Mouse (Mus musculus): Measurements from ENCODE around the gene Manbal. TPM values are rescaled to one million over a fixed set of nuclear protein-coding genes. Genes with fewer than 3 reads are reported as not detected.

The Manbal gene
- polyA plus RNA-seq, 1 experiment from 2014 or later = 71.3 TPM

DNA sequence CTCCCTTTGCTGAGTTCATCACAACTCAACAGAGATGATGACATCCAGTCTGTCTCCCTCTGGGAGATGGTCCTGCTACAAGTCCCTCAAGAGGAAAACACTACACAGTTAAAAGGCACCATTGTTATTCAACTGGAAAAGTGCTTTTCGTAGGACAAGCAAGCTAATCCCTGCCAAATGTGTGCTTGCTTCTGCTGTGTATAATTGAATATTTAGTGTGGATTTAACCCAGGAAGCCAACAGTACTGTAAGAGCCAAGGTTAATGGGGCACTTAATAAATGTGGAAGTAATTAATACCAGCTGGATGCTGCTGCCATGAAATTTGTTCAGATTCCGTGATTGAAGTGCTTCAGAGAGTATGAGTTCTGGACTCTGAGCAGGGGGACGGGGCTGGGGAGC, 13.3 kb upstream of the Manbal start:
- Histone ChIP-seq H3K27ac (ENCODE audit: low read length) (no peak overlapping the region), H3K4me3 (ENCODE audit: low read length) (no peak overlapping the region), H3K9ac (ENCODE audit: low read depth, low read length) (no peak overlapping the region), H3K9me3 (ENCODE audit: control insufficient read depth, low read length) (no peaks in the 10 kb centered on the region), H3K4me2 (ENCODE audit: low read depth, low read length) (no peak overlapping the region), H3K36me3 (ENCODE audit: control insufficient read depth, insufficient read depth, low read length) (no peaks in the 10 kb centered on the region), H3K4me1 (ENCODE audit: control insufficient read depth, insufficient read depth, low read length) (peaks cover 5% of the 10 kb centered on the region), H3K27me3 (replicated peaks; ENCODE audit: control insufficient read depth, insufficient read depth, low read length) (no peaks in the 10 kb centered on the region)
- no peak for ATAC-seq
- WGBS = 74% methylated on average over 3 of the region's 3 CpGs

DNA sequence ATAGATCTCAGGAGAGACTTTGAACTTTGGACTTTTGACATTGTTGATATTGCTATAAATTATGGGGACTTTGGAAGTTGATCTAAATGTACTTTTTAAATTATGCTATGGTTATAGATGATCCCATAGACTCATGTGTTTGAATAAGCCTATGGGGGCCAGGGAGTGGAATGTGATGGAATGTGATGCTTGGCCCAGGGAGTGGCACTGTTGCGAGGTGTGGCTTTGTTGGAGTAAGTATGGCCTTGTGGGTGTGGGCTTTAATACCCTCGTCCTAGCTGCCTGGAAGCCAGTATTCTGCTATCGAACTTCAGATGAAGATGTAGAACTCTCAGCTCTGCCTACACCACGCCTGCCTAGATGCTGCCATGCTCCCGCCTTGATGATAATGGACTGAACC, 7.4 kb upstream of the Manbal start:
- Histone ChIP-seq H3K4me1 (ENCODE audit: control insufficient read depth, insufficient read depth, low read length) (0 out of 2 replicates have a peak, but pooled peaks cover 3% of the 10 kb centered on the region), H3K4me2 (ENCODE audit: low read depth, low read length) (no peak overlapping the region), H3K9me3 (ENCODE audit: control insufficient read depth, low read length) (no peaks in the 10 kb centered on the region), H3K4me3 (ENCODE audit: low read length) (no peak overlapping the region), H3K9ac (ENCODE audit: low read depth, low read length) (no peak overlapping the region), H3K27ac (ENCODE audit: low read length) (no peak overlapping the region), H3K27me3 (replicated peaks; ENCODE audit: control insufficient read depth, insufficient read depth, low read length) (no peaks in the 10 kb centered on the region), H3K36me3 (ENCODE audit: control insufficient read depth, insufficient read depth, low read length) (no peaks in the 10 kb centered on the region)
- 0 out of 2 replicates have a peak, but pooled peaks have one; percentile 63 for ATAC-seq
- 73% methylated on average over 5 of the region's 5 CpGs for WGBS

DNA sequence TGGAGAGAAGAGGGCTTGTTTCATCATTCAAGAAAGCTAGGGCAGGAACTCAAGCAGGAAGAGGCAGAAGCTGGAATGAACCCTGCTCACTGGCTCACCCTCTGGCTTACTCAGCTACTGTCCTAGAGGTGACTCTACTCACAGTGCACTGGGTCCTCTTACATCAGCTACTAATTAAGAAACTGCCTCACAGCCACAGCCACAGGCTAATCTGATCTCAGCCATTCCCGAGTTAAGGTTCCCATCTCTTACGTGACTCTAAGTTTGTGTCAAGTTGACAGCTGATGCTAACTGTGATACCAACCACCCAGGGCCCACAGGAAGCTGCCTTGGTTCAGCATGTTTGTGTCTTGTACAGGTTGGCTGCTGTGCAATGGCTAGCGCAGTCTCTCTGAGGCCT, 4.4 kb upstream of the Manbal start:
- no peaks in the 10 kb centered on the region for H3K27me3 ChIP-seq (replicated peaks; ENCODE audit: control insufficient read depth, insufficient read depth, low read length)
- WGBS = 86% methylated on average over 3 of the region's 3 CpGs
- no peak overlapping the region for H3K4me2 ChIP-seq (ENCODE audit: low read depth, low read length)
- no peak for ATAC-seq
- H3K9me3 ChIP-seq (ENCODE audit: control insufficient read depth, low read length) = no peaks in the 10 kb centered on the region
- H3K9ac ChIP-seq (ENCODE audit: low read depth, low read length) = no peak overlapping the region
- no peaks in the 10 kb centered on the region for H3K36me3 ChIP-seq (ENCODE audit: control insufficient read depth, insufficient read depth, low read length)
- peaks cover 9% of the 10 kb centered on the region for H3K4me1 ChIP-seq (ENCODE audit: control insufficient read depth, insufficient read depth, low read length)
- H3K4me3 ChIP-seq (ENCODE audit: low read length) = no peak overlapping the region
- no peak overlapping the region for H3K27ac ChIP-seq (ENCODE audit: low read length)

DNA sequence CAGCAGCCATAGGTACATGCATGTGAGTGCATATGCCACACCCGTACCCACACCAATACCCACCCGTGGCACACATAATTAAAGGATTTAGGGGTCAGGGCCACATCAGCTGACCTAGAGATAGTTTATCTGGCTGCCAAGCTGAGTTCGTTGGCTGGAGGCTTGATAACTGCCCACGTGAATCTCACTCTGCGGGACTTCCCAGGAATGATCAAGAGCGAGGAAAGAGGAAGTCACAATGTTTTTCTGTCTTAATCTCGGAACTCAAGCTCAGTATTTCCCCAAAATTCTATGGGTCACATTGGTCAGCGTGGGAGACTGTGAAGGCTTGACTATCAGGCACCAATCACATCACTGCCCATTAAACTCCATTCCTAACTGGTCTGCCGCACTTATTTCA, 632 bp upstream of the Manbal start:
- H3K4me2 ChIP-seq (ENCODE audit: low read depth, low read length) = peak overlapping the region; percentile 53
- H3K4me1 ChIP-seq (ENCODE audit: control insufficient read depth, insufficient read depth, low read length) = peaks cover 16% of the 10 kb centered on the region
- H3K4me3 ChIP-seq (ENCODE audit: low read length) = peak overlapping the region; percentile 74
- peak overlapping the region; percentile 56 for H3K27ac ChIP-seq (ENCODE audit: low read length)
- H3K9ac ChIP-seq (ENCODE audit: low read depth, low read length) = peak overlapping the region; percentile 92; the same call in 1 of the 2 replicates
- no peaks in the 10 kb centered on the region for H3K36me3 ChIP-seq (ENCODE audit: control insufficient read depth, insufficient read depth, low read length)
- H3K27me3 ChIP-seq (replicated peaks; ENCODE audit: control insufficient read depth, insufficient read depth, low read length) = no peaks in the 10 kb centered on the region
- ATAC-seq = peak; percentile 29
- no peaks in the 10 kb centered on the region for H3K9me3 ChIP-seq (ENCODE audit: control insufficient read depth, low read length)
- WGBS = 65% methylated on average over 9 of the region's 9 CpGs

DNA sequence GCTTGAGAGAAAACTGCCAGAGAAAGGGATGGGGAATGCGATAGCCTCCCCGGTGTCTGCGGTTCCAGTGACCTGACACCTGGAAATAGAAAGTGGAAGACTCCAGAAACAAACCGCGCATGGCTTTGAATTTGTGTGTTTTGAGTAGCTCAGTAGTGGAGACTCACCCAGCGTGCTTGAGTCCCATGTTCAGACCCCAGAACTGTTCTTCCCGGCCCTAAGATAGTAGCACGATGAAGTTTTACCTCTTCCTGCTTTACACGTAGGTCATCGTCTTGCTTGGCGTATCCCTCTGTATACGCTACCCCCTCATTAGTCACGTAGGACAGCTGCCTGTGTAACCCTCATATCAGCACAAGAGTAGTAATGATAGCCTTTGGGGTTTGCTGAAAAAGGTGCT, 597 bp downstream of the Manbal start:
- Histone ChIP-seq H3K27ac (ENCODE audit: low read length) (peak overlapping the region; percentile 97), H3K9me3 (ENCODE audit: control insufficient read depth, low read length) (no peaks in the 10 kb centered on the region), H3K27me3 (replicated peaks; ENCODE audit: control insufficient read depth, insufficient read depth, low read length) (no peaks in the 10 kb centered on the region), H3K4me3 (ENCODE audit: low read length) (peak overlapping the region; percentile 74), H3K4me2 (ENCODE audit: low read depth, low read length) (peak overlapping the region; percentile 53), H3K9ac (ENCODE audit: low read depth, low read length) (peak overlapping the region; percentile 92), H3K36me3 (ENCODE audit: control insufficient read depth, insufficient read depth, low read length) (no peaks in the 10 kb centered on the region), H3K4me1 (ENCODE audit: control insufficient read depth, insufficient read depth, low read length) (peaks cover 20% of the 10 kb centered on the region)
- peak; percentile 27 for ATAC-seq
- WGBS = 3% methylated on average over 13 of the region's 13 CpGs

DNA sequence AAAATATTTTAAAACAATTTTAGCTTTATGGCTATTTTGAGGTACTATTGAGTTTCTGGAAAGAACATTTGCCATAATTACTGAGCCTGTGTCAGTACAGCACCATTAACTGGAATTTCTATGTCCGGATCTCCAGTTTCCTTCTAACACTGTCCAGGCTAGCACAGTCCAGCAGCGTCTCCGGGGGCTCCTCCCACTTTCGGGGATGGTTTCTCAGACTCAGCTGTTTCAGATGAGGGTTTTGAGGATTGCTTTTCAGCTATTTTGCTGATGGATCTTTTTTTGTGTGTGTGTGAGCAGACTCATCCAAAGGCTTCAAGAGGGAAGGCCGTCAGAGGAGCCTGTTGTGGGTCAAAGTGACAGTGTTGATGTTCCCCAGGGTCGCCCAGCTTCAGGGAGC, 4.3 kb downstream of the Manbal start:
- Histone ChIP-seq H3K27me3 (replicated peaks; ENCODE audit: control insufficient read depth, insufficient read depth, low read length) (no peaks in the 10 kb centered on the region), H3K36me3 (ENCODE audit: control insufficient read depth, insufficient read depth, low read length) (no peaks in the 10 kb centered on the region), H3K9me3 (ENCODE audit: control insufficient read depth, low read length) (no peaks in the 10 kb centered on the region), H3K27ac (ENCODE audit: low read length) (peak overlapping the region; percentile 8), H3K4me2 (ENCODE audit: low read depth, low read length) (no peak overlapping the region), H3K4me3 (ENCODE audit: low read length) (no peak overlapping the region), H3K9ac (ENCODE audit: low read depth, low read length) (0 out of 2 replicates have a peak overlapping the region, but pooled peaks have one; percentile 4), H3K4me1 (ENCODE audit: control insufficient read depth, insufficient read depth, low read length) (peaks cover 36% of the 10 kb centered on the region)
- 50% methylated on average over 6 of the region's 6 CpGs for WGBS
- ATAC-seq = no peak

DNA sequence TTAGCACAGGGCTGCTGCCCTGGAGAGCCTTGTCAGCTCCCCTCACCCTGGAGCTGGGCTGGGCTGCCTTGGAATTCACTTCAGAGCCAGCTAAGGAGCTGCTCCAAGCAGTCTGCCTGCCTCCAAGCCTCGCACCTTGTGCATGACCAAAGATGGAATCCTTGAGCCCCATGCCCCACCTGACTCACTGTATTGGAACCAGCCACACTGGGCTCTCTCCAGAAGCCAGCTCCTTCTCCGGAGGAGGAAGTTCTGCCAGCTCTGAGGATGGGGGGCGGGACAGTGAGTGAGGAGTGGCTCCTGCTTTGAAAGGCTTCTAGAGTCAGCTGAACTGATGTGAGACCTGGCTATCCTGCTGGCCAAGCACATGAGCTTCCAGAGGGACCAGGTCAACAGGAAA, 6.3 kb downstream of the Manbal start:
- no peaks in the 10 kb centered on the region for H3K27me3 ChIP-seq (replicated peaks; ENCODE audit: control insufficient read depth, insufficient read depth, low read length)
- peak; percentile 40 for ATAC-seq
- peak overlapping the region; percentile 67 for H3K27ac ChIP-seq (ENCODE audit: low read length)
- H3K9me3 ChIP-seq (ENCODE audit: control insufficient read depth, low read length) = no peaks in the 10 kb centered on the region
- WGBS = 67% methylated on average over 3 of the region's 3 CpGs
- no peaks in the 10 kb centered on the region for H3K36me3 ChIP-seq (ENCODE audit: control insufficient read depth, insufficient read depth, low read length)
- no peak overlapping the region for H3K4me2 ChIP-seq (ENCODE audit: low read depth, low read length)
- H3K4me1 ChIP-seq (ENCODE audit: control insufficient read depth, insufficient read depth, low read length) = peaks cover 39% of the 10 kb centered on the region
- H3K4me3 ChIP-seq (ENCODE audit: low read length) = no peak overlapping the region
- H3K9ac ChIP-seq (ENCODE audit: low read depth, low read length) = no peak overlapping the region

DNA sequence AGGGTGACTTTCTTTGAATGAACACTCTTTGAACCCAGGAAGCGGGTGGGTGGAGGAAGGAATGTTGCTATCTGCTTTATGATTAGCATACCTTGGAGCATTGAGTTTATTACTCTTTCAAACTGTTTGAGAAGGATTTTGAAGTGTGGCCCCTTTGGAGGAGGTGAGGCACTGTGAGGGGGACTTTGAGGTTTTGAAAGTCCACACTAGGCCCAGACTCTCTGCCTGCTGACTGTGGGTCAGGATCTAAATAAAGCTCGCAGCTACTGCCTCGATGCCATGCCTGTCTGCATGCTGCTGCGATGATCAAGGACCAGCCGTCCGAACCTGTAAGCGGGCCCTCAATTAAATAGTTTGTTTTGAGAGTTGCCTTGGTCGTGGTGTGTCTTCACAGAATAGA, 7.7 kb downstream of the Manbal start:
- Histone ChIP-seq H3K4me2 (ENCODE audit: low read depth, low read length) (peak overlapping the region; percentile 10; the same call in 1 of the 2 replicates), H3K36me3 (ENCODE audit: control insufficient read depth, insufficient read depth, low read length) (peaks cover 3% of the 10 kb centered on the region; the same call in 1 of the 2 replicates), H3K9me3 (ENCODE audit: control insufficient read depth, low read length) (no peaks in the 10 kb centered on the region), H3K4me3 (ENCODE audit: low read length) (no peak overlapping the region), H3K4me1 (ENCODE audit: control insufficient read depth, insufficient read depth, low read length) (peaks cover 36% of the 10 kb centered on the region), H3K27ac (ENCODE audit: low read length) (peak overlapping the region; percentile 69), H3K27me3 (replicated peaks; ENCODE audit: control insufficient read depth, insufficient read depth, low read length) (no peaks in the 10 kb centered on the region), H3K9ac (ENCODE audit: low read depth, low read length) (no peak overlapping the region)
- ATAC-seq = peak; percentile 19; the same call in 1 of the 2 replicates
- WGBS = 41% methylated on average over 8 of the region's 8 CpGs

DNA sequence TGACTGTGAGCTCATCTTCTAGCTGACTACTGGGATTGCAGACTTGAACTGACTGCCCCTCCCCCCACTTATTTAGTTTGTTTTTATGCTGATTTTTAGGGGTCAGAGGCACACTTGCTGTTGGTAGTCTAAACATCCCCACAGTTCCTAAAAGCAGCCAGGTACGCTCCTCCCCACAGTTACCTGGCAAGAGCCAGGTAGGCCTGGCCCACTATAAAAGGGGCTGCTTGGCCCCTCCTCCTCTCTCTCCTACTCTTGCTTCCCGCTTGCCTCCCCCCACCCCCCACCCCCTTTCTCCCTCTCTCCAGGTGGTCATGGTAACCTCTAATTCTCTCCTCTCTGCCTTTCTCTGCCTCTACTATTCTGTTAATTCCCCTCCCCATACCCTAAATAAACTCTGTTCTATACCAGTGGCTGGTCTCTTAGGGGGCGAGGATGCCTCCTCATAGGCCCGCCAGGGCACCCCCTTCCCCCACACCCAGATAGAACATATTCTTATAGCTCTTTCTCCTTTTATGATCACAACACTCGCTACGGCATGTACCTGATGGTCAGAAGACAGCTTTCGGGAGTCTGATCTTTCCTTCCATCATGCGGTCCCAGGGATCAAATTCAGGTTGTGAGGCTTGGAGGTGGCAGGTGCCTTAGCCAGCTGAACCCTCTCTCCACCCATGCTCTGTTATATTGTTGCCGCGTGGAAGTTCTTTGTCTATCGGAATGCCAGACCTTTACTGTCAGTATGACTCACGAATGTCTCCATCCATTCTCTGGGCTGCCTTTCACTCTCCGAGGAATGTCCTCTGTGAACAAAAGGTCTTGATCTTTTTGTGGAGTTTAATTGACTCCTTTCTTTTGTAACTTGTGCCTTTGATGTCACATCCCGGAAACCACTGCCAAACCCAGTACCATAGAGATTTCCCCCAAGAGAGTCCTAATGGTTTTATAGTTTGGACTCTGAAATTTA, 8.7 kb downstream of the Manbal start:
- no peaks in the 10 kb centered on the region for H3K27me3 ChIP-seq (replicated peaks; ENCODE audit: control insufficient read depth, insufficient read depth, low read length)
- 31% methylated on average over 14 of the region's 14 CpGs for WGBS
- H3K4me3 ChIP-seq (ENCODE audit: low read length) = no peak overlapping the region
- H3K9me3 ChIP-seq (ENCODE audit: control insufficient read depth, low read length) = no peaks in the 10 kb centered on the region
- H3K4me1 ChIP-seq (ENCODE audit: control insufficient read depth, insufficient read depth, low read length) = peaks cover 36% of the 10 kb centered on the region
- H3K27ac ChIP-seq (ENCODE audit: low read length) = peak overlapping the region; percentile 69; the same call in 1 of the 2 replicates
- no peak overlapping the region for H3K9ac ChIP-seq (ENCODE audit: low read depth, low read length)
- ATAC-seq = no peak
- H3K4me2 ChIP-seq (ENCODE audit: low read depth, low read length) = no peak overlapping the region
- peaks cover 3% of the 10 kb centered on the region; the same call in 1 of the 2 replicates for H3K36me3 ChIP-seq (ENCODE audit: control insufficient read depth, insufficient read depth, low read length)
